Mouse (Mus musculus): ENCODE data around the gene Pex3. TPM values are rescaled to one million over a fixed set of nuclear protein-coding genes. Genes with fewer than 3 reads are reported as not detected.

The Pex3 gene
- total RNA-seq (2023) = 10 to 100 TPM; 14.4 to 24.9 TPM

DNA sequence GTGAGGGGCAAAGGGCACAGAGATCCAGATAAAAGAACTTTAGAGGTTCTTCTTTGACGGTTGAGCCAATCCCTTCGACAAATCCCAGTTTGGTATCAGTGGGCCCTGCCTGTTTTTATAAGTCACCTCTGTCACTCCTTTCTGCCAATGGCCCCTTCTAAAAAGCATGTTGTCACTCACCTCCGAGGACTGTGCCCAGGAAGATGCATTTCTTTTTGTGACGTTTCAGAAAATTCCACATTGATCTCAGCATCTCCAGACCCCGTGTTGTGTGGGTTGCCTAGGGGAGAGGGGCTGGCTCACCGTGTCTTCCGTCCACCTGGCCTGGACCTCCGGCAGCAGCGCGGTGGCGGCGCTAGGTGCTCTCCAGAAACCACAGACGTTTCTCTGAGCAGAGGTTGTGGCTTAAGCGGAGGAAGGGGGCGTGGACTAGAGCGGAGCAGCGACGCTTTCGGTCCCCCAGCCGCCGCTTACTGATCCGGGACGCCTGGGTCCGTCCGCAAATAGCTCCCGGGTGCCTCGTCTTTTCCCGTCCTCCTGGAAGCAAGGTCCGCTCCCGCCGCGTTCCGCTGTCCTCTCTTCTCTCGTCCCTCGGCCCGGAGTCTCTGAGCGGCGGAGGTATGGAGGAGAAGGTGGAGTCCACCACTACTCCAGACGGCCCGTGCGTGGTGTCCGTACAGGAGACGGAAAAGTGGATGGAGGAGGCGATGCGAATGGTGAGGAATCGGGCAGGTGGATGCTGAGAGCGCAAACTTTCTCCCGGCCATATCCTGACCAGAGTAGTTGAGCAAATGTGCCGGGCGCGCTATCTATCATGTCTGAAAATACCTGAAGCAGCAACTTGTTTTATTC lies at the start of gene Pex3, which contains the start of gene Adat2:
Pex3 (minus strand) TSS at position 497 of the 852 bp plus-strand sequence.
Adat2 (plus strand) TSS at position 249 of the 852 bp plus-strand sequence.

DNA sequence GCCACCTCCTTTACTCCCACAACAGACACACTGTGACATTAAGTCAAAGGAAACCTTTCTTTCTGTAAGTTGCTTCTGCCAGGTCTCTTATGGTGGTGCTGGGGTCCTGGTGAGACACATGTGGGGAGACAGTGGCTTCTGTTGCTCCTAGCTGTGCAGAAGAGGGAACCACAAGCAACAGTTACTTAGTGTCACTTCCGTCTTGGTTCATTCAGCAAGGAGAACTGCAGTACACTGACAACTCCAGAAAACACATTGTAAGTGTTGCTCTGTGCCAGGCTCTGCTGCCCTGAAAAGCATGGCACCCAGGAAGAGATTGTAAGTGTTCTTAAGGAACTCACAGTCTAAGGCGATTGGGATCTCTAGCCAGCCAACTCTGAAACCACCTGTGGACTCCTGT lies 53.6 kb downstream of the Pex3 start, which contains the start of gene Fuca2:
Fuca2 (plus strand) TSS at position 210 of the 400 bp plus-strand sequence.

Other genes with a start within 250 kb of the Pex3 start
- under 1 TPM; 0.55 to 0.59 TPM for gene Phactr2, start 78.7 kb downstream of the Pex3 start, total RNA-seq (2023)
- 10 to 100 TPM; 22.3 to 26.4 TPM for gene Fuca2, start 53.6 kb downstream of the Pex3 start, total RNA-seq (2023)
- gene Adat2, start 248 bp downstream of the Pex3 start, total RNA-seq (2023) = 10 to 100 TPM in 1 of 2 experiments, 1 to 10 TPM in 1; 6.7 to 12.4 TPM

Data from B cell, adult 67 days (primary cell).